Mouse (Mus musculus) ES-Bruce4 (cell line): ENCODE measurements at regions not wholly inside any gene's neighbourhood (a gene's known extent, or its start where the extent isn't known, plus 50 kb on each side); places are given as distances from the start of the nearest gene placed in this dataset.

Source experiments
- CTCF ChIP-seq: IDR thresholded peaks from one replicate; pipeline ENCODE4 v1.8.1; 2011; ENCODE audit warnings: low read depth, low read length
- POLR2A ChIP-seq: IDR thresholded peaks from one replicate; pipeline ENCODE4 v1.8.1; 2011; ENCODE audit warnings: low read length; ENCODE audit not compliant: insufficient read depth

- no peak for TF ChIP-seq POLR2A
- TF ChIP-seq CTCF: no peak
Observed at GRCm38 (mm10) chr6:100430286-100430685, 143.0 kb upstream of the Rybp start.
